Mouse (Mus musculus): ENCODE measurements around the gene Dclk1.

Dclk1 gene

DNA sequence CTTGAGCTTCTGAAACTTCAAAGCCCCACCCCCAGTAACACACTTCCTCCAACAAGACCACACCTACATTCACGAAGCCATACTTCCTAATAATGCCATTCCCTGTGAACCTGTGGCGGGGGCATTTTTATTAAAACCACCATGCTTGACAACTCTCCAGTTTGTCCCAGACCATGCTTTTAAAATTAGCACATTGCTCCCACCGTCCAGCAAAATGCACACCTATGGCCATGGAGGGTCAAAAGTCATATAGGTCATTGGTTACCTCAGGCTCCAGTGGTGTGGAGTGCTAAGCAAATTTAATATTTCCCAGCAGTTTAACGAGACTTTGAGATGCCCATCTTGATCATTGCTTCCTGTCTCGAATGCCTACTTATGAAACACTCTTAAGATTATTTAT, 23.9 kb downstream of the Dclk1 start:
- no peak for DNase-seq

DNA sequence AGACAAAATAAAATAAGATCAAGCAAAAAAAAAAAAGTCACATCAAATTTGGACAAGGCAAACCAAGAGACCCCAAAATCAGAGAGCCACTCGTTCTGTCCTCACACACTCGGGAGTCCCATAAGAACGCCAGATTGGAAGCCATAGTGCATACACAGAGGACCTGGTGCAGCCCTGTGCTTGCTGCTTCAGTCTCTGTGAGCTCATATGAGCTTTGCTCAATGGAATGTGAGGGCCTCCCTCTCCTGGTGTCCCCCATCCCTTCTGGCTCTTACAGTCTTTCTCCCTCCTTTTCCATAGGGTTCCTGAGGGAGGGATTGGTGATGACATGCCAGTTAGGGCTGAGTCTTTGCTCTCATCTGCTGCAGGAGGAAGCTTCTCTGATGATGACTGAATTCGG, 27.6 kb downstream of the Dclk1 start:
- DNase-seq: no peak

DNA sequence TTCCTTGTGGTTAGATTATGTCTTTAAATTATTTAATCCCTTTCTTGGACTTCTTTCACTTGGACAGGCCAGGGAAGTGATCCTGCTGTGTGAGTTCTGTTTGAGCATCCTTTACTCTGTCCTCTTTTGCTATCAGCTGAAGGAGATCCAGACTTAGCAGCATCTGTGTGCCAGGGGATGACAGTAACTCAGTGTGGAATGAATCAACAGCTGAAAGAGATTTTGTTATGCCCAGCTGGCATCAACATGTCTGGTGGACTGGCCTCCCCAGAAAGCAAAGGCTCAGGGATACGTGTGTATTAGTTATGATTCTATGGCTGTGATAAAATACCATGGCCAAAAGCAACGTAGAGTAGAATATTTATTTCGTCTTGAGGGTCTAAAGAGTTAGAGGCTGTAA, 28.2 kb downstream of the Dclk1 start:
- no peak for DNase-seq

DNA sequence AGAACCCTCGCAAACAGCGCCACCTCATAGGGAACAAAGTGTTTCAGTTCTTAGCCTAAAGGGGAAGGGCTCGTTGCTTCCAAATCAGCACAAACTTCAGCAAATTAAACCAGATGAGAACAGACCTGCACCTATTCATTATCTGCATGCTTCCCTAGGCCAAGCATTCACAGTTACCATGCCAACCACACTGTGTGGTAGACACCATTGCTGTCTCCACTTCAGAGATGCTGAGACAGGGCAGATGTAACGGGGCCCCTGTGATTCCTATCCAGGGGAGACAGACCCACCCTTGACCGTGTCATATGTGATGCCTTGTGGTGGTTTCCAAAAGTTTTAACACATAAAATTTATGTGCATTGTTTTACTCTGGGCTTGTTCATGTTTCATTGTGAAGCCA, 28.8 kb downstream of the Dclk1 start:
- DNase-seq: no peak

DNA sequence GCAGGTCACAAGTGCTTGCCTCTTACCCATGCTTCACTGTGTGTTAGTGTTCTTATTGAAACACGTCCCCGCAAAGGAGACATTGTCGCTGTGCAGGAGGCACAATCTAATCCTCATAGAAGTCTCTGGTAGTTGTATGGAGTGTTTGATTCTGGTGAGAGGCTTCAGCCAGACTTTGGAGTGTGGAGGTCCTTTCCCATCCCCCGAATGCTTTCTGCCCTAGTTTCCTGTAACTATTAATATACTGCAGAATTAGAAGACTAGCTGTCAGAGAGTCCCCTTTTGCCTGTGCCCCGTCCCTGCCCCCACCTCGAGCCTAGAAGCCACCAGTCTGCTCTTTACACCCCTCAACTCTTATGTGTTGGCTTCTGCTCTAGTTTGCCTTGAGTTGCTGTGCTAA, 30.4 kb downstream of the Dclk1 start:
- DNase-seq: no peak

DNA sequence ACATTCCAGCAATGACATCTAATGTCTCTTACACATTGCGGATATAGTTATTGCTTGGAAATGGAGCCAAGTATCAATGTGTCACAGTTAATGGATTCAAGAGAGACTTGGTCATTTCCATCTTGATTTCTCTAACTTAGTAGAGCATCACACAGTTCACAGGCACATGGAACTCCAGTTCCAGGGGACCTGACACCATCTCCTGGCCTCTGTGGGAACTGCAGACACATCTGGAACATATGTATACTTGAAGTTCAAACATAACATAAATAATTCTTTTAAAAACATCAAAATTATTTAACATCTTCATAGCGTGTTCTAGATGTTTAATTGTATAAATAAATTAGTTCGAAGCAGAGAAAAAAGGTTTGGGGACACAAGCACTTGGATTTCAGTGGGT, 34.3 kb downstream of the Dclk1 start:
- no peak for DNase-seq

DNA sequence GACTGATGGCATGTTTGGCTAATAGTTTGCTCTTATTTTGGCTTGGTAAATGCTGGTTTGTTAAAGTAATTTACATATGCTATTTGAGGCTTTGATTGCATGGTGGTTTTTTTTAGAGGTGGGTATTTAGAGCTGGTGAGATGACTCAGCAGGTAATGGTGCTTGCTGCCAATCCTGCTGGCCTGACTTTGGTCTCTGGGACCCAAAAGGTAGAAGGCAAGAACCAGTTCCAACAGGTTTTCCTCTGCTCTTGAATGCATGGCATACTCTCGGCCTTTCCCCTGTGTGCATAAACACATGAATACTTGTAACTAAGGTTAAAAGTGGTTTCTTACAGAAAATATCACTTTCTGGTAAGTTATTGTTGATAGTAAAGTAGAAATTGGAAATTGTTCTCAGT, 34.7 kb downstream of the Dclk1 start:
- no peak for DNase-seq

DNA sequence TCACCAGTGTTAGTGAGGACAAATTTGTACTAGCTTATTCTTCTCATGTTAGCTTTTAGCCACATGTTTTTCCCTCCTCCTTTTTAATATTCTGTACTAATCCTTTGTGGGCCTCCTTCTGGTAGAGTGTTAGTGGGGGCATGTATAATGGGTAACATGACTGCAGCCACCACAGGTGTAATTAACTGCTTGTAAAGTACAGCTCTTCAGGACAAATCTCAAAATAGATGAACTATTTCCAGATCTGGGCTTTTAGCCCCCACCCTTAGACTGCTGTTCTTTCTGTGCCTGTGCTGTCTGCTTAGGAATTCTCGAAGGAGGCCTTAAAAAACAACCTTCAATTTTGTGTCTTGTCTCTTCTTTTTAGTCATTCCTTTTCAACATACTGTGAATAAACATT, 35.7 kb downstream of the Dclk1 start:
- DNase-seq: no peak

DNA sequence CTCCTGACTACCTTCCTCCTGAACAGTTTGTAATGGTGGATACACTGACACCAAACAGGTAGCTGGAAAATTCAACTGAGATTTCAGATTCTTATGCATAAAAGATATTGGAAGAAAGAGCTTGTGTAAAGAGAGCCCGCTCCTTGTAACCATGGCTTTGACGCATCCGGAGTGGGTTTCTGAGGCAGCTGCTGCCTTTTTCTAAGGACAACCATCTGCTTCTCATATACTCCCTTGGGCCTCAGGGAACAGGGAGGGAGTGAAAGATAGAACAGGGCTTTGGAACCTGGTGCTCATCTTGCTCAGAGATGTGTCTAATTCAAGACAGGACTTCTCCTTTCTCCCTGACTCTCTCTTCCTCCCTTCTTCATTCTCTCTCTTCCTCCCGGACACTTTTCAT, 37.8 kb downstream of the Dclk1 start:
- DNase-seq: no peak

DNA sequence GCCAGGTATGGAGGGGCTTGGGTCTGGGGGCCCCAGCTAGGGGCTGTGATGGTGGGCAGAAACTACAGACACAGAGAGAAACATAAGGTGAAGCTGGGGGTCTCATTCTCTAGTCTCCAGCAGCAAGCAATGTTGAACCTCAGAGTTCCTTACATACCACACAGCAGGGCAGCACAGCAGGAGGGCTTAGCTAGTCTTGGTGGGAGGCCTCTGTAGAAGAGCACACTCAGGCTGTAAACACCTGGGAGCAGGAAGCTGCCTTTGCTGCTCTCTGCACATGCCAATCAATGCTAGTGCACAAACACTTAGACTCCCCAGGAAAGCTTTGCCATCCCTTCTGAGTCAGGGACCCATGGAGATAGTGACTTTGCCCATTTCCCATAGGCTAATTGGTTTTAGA, 38.3 kb downstream of the Dclk1 start:
- DNase-seq: no peak

DNA sequence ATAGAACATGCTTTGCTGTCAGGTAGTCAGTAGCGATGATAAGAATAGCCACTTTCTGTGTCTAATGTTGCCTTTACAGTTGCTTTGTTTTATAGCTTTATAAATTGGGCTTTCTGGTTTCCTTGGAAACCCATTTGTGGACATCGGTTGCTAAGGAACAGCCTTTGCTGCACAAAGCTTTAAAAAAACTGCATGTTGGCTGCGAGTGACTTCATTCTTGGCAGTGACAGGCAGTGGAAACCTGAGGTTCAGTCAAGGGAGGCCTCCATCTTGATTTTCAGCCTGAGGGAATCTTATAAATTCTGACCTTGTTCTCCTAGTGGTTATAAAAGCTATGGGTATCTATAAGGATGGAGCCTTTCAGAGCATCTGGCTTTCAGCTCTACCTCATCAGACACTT, 42.1 kb downstream of the Dclk1 start:
- DNase-seq: no peak

DNA sequence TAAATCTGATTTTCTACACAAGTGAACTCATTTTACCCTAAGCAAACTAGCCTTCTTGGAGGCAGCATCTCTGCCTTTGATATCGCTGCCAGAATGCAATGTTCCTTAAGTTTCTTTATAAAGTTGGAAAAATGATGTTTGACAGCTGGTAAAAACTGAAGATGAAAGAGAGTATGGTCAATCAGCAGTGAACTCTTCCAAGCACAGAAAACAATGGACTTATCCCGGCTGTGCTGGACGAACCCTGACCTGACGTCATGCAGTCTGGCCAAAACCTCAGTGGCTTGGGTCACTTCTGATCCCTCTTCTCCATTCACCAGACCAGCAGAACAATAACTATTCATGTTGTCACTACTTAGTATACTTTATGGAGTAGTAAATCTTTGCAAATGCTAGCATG, 46.6 kb downstream of the Dclk1 start:
- no peak for DNase-seq

DNA sequence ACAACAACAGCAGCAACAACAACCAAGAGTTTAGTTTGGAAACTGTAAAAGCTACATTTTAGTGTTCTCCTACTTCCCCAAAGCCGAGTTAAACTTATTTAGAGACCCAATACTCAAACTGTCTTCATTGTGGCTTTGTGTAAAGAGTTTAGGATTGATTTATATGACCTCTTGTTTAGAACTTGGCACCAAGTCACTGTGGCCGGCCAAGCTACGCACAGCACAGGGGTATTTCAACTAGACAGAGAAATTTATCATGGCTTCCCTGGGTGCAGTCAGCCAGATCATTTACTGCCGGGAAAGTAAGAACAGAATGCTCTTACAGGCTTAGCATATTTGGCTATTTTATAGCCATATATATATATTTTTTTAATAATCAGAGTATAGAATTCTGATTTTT, 49.8 kb downstream of the Dclk1 start:
- no peak for DNase-seq

DNA sequence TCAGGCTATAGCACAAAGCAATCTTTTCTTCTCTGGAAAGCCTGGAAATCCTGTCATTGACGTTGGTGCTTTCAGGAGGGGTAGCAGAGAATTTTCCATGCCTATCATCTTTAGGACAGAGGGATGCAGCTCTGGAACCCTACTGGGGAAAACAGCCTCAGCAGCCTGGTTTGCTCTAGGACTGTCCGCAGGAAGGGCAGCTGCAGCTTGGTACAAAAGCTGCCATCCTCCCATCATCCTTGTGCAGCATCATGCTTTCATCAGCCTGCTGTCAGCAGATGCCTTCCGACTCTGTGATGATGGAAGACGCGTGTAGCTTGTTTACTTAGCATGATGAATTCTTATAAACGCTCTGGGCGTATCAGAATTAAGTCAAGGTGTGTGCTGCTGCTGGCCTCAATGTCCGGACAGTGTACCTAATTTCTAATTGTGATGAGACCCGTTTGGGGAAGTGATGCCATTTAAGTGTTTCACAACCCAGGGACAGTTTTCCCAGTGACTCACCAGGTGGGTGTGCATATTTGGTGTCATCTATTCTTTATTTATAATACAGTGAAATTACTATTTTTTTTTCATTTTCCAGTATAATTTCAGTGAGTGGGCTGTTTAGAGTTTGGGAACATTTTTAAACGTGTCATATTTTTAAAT, 50.7 kb downstream of the Dclk1 start:
- no peak for DNase-seq

DNA sequence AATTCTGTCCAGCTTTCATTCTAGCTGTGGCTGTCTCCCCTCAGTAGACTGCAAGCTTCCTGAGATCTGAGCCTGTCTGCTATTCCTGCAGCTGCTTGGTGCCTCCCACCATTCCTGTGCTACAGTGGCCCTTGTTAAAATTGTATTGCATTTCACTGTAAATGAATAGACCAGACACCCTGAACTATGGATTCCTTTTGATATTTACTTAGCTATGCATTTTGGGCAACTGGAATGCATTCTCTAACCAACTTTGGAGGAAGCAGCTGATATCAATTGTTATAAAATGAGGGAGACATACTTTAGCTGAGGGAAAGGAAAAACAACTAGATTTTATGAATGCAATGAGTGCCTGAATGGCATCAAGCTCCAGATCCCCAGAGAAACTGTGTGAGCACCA, 63.5 kb downstream of the Dclk1 start:
- no peak for DNase-seq

DNA sequence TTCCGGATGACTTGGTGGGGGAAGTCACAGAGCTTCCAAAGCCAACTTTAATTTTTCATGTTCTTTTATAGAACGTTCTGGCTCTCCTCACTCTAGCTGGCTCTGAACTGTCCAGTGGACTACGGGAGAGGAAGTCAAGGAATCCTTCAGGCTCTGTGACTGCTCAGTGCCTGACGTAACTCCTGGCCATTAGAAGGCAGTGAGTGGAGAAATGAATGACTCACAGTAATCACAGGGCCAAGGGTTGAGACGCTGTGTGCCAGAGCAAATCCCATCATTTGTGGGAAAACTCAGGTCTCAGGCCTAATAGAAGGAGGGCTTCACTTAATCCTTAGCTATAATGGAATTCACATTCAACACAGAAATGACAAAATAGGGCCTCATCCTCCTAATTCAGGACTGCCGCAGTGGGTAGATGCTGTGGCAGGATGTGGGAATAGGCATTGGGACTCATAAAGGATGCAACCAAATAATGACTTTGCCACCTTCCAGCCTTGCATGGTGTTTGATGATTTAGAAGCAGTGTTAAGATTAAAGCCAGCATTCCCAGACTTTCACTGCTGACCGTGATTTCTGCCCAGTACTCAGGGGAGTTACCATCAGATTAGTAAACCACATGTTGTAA, 65.5 kb downstream of the Dclk1 start:
- DNase-seq: peak; percentile 2

DNA sequence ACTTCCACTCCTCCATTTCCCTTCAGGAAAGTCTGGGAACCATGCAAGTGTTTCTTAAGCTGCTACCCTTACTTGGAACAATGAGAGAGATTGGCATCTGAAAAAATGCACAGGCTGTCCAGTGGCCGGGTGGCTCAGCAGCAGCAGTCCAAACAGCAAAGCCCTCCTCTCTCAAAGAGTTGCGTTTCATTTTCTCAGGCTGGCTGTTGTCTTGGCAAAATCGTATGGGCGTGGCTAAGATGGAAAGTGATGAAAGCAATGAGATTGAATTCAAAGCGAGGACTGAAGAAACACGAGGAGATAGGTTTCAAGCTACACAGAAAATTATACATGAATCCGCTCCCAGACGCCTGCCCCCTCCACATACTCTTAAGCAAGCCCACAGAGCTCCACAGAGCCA, 67.8 kb downstream of the Dclk1 start:
- no peak for DNase-seq

DNA sequence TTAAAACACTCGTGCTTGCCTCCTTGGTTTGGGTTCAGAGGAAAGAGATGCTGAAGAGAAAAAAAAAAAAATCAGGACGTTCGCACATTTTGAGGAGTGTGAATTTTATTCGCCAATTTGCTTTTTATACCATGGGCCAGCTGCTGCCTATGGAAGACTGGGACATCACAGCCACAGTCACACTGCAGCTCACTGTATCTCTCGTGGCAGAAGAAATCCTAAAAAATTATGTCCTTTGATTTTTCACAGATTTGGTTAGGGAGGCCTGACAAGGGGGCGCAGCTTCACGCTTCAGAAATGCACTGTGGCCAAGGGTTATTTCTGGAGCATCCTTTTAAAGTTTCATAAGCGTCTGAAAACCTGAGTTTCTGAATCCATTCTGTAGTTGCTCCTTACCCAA, 73.7 kb downstream of the Dclk1 start:
- peak; percentile 61 for DNase-seq

DNA sequence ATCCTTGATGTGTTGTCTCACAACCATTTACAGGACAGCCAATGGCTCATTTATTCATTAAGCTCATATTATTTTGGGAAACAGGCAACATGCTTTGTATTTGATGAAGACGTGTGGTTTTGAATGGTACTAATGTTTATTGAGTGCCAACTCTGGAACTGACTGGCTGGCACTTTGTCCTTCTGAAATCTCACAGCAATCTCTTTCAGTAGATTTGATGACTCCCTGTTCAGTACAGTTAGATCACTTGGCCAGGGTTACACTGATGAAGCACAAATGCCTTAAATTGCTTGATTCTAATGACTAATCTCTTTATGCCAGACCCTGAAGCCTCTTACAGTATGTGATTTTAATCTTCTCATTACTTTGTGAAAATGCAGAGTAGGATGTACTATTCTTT, 75.9 kb downstream of the Dclk1 start:
- DNase-seq: peak; percentile 2

DNA sequence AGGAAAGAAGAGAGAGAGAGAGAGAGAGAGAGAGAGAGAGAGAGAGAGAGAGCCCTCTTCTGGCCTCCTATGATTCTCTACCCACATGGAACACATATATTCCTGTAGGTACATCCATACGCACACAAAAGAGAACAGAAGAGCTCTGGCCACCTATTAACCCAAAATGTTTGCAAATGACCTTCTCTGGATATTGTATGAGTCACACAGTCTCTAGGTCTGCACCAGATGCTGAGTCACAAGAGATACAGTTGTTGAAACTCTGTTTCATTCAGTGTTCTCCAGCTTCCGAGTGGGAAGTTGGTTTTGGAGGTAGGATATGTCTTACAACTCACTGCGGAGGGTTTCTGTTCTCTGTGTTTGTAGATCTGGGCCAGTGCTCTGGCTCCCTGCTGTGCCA, 78.4 kb downstream of the Dclk1 start:
- no peak for DNase-seq

DNA sequence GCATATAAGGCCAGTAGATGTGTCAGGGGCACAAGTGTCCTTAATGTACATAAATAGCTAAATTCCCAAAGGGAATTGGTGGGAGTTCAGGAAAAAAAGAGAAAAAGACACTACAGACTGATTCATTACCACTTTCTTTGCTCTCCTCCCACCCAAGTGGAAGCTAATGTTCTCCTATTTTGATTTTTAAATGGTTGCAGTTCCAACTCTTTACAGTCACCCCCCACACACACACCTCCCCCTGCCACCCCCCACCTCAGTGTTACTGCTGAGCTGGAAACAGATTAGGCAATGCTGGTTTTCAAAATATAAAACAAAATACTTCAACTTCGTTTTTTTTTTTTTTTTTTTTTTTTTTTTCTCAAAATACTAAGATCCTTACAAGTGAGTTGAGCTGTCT, 81.9 kb downstream of the Dclk1 start:
- no peak for DNase-seq

DNA sequence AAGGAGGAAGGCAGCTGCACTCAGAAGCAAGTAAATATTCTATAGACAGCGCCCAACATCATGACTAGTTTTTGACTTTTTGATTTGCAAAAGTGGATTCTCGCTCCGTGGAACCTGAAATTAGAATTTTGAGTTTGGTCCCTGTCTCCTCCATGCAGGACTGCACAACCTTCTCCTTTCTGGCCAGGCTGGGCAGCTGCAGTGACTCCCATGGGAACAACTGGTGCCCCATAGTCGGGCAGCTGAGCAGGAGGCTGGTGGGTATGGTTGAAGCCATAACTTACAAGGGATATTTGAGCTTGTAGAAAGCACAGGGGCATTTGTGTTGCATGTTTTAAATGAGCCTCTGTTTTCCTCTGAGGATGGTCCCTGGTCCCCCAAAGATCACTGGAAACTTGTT, 88.3 kb downstream of the Dclk1 start:
- DNase-seq: no peak

DNA sequence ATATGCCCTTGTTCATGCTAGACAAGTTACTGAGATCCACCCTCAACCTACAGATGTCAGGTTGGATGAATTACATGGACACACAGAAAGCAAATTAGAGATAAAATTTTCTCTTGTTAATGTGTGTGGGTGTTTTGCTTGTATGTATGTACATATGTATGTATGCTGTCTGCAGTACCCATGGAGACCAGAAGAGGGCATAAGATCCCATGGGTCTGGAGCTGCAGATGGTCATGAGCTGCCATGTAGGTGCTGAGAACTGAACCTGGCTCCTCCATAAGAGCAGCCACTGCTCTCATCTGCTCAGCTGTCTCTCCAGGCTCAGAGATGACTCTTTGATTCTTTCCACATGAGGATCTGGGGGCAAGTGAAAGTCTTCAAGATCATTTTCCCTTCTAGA, 89.5 kb downstream of the Dclk1 start:
- no peak for DNase-seq

DNA sequence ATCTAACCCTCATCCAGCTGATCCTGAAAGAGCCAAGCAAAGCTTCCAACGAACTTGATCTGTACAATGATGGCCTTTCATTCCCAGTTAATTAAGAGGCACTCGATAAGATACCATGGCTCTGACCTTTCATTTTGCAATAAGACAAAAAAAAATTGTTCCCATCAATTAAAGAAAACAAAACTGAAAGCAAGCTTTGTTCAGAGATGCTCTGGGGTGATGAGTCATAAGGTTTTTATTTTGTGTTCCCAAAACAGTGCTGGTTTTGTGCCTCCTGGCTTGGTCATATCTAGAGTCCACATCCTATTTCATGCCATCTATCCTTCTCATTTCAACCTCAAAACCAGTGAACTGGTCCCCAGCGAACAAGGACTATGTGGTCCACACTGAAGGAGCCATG, 91.3 kb downstream of the Dclk1 start:
- DNase-seq: no peak

DNA sequence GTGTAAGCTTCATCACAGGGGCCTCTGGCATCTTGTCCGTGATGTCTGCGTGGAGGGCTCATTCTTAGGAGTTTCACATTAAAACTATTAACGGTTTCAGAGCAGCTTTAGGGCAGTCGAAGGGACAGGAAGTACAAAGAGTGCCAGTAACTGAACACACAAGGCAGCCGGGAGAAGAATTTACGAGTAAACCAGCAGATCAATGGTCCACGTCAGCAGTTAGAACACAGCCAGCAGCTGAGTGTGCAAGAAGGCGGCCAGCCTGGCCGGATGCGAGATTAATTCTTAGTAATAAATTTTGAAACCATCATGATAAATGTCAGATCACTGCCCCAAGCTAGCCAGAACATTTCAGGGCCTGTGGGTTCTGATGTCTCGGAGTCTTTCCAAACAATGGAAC, 94.7 kb downstream of the Dclk1 start:
- peak; percentile 3 for DNase-seq

Data from right cerebral cortex, postnatal 25 days (tissue).